Comparison of ENCODE assay signal across 8 mouse cellular contexts in the genomic region with DNA sequence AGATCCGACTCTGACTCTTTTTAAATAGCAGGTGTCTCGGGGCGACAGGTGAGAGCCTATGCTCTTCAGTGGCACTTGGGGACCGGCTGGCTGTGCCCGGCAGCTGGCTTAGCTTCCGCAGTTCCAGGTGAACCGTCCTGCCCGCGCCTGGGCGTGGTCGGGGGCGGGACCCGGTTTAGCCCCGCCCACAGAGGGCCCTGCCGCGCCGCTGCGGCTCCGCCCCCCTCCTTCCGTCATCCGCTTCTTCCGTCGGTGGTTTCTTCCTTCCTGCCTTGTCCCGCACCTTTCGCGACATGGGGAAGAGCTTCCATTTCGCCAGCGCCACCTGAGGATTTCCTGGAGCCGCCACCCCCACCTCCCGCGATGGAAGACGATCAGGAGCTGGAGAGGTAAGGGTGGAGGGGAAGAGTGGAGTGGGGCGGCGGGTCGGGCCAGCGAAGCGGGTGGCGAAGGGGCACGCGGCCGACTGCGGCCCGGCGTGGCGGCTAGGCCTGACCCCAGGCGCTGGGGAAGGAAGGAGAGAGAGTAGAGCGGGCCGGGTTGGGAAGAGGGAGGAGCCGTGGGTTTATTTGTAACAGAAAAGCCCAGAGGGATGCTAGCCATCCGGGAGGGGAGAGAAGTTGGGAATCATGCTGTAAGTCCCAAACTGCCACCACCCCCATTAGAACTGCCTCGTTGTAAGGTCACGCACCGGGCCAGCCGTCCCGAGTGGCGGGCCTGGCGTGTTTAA. TPM values are rescaled to one million over a fixed set of nuclear protein-coding genes. Genes with fewer than 3 reads are reported as not detected.
DNase-seq lines count a peak whose midpoint lies in the region; ATAC-seq lines count a peak whose summit lies in the region.

No protein-coding gene starts in this region.

- under 1% methylated on average over 56 of the region's 57 CpGs for WGBS in intestine, embryonic 16.5 days

- no peaks in the 10 kb centered on the region for H3K27me3 ChIP-seq in intestine, embryonic 16.5 days (replicated peaks; ENCODE audit: control insufficient read depth, insufficient read depth, low read length)

- intact Hi-C loops in left cerebral cortex, postnatal 25 days (cut with DNase I): loop anchor here (2.0 to 5.0 kb wide), 4 partner anchors 23 to 115 kb away; partner anchors contain the start of gene Mtif3

- H3K4me1 ChIP-seq in intestine, embryonic 16.5 days (ENCODE audit: control insufficient read depth, insufficient read depth, low read length): peaks cover 40% of the 10 kb centered on the region

- H3K4me3 ChIP-seq in intestine, embryonic 16.5 days (ENCODE audit: low read length): peak overlapping the region; percentile 84

- ATAC-seq in intestine, embryonic 16.5 days: peak; percentile 77

- no peaks in the 10 kb centered on the region for H3K9me3 ChIP-seq in intestine, embryonic 16.5 days (ENCODE audit: control insufficient read depth, low read length)

- H3K36me3 ChIP-seq in intestine, embryonic 16.5 days (ENCODE audit: control insufficient read depth, insufficient read depth, low read length): no peaks in the 10 kb centered on the region; the same call in 1 of the 2 replicates

- peak overlapping the region; percentile 98 for H3K27ac ChIP-seq in intestine, embryonic 16.5 days (ENCODE audit: low read length)

- H3K9ac ChIP-seq in intestine, embryonic 16.5 days (ENCODE audit: low read depth, low read length): peak overlapping the region; percentile 87

- peak overlapping the region; percentile 83 for H3K4me2 ChIP-seq in intestine, embryonic 16.5 days (ENCODE audit: low read depth, low read length)

- peak; percentile 87 for DNase-seq in adrenal gland, adult 8-10 months
- DNase-seq in embryo, embryonic 9.5 days (ENCODE audit: extremely low spot score): peak; percentile 90
- peak; percentile 82 to 89 for DNase-seq in gastrocnemius, postnatal 4 days (ENCODE audit: low spot score in 2 of 2)
- DNase-seq in left cerebral cortex, postnatal 25 days (ENCODE audit: low spot score in 2 of 2): peak; percentile 89 to 91
- peak; percentile 86 for DNase-seq in mesoderm, embryonic 11.5 days (ENCODE audit: low read depth, low spot score)
- peak; percentile 89 for DNase-seq in right cerebral cortex, postnatal 25 days
- DNase-seq in urinary bladder, postnatal 36 days (ENCODE audit: low spot score in 2 of 2): peak; percentile 93

RNA-seq across cellular contexts. Expression of gene Polr1d, which starts 0.6 kb away (rescaled TPM):
- 100 to 1,000 TPM in 2 of 4 experiments, 10 to 100 TPM in 2; 96.7 to 117 (median 108) TPM for total RNA-seq in adrenal gland, adult 8-10 months (2022)
- 100 to 1,000 TPM; 105 TPM for total RNA-seq in gastrocnemius, postnatal 4 days (2021)
- polyA plus RNA-seq in intestine, embryonic 16.5 days (2015; fragmentation: Nextera tagmentation; extraction: Ambion mirVana): 136 and 151 TPM in 2 replicates
- total RNA-seq in left cerebral cortex, postnatal 25 days (2021): 10 to 100 TPM; 72.0 to 72.9 TPM

RNA-seq across cellular contexts. Expression of gene Lnx2, which starts 1.1 kb away (rescaled TPM):
- total RNA-seq in adrenal gland, adult 8-10 months (2022): 10 to 100 TPM; 10.1 to 14.4 (median 12.9) TPM
- 1 to 10 TPM; 8.2 to 8.7 TPM for total RNA-seq in gastrocnemius, postnatal 4 days (2021)
- polyA plus RNA-seq in intestine, embryonic 16.5 days (2015; fragmentation: Nextera tagmentation; extraction: Ambion mirVana): 15.2 and 16.6 TPM in 2 replicates
- 1 to 10 TPM; 5.1 to 6.3 TPM for total RNA-seq in left cerebral cortex, postnatal 25 days (2021)

Comparison
In these comparisons a context has a peak if more than half of its experiments do, and no peak if none do; other contexts are left out.
1. Peak in every context shown above with its lines: DNase-seq, ATAC-seq, H3K4me3 ChIP-seq and H3K27ac ChIP-seq.